Mouse (Mus musculus) kidney, adult 2 months (tissue): Measurements from ENCODE around the gene Slc4a8.

Experiments
- CTCF ChIP-seq: fragments of 200-500 bp; conservative IDR thresholded peaks from 2 replicates; pipeline ENCODE4 v1.5.1; 2011; ENCODE audit warnings: low read depth, mild to moderate bottlenecking, control low read depth, low read length, moderate library complexity, mixed read lengths; ENCODE audit not compliant: insufficient read depth, insufficient read length
- POLR2A ChIP-seq: fragments of 200-500 bp; IDR thresholded peaks from one replicate; pipeline ENCODE4 v1.6.1; 2011; ENCODE audit warnings: low read depth, low read length, control low read depth

GRCm38 (mm10) chr15:100746478-100747120, 14.9 kb upstream of the Slc4a8 start:
- no peak for TF ChIP-seq POLR2A
- no peak for TF ChIP-seq CTCF
